Mouse (Mus musculus) kidney, postnatal 36 days (tissue): ENCODE results near the gene Dgki.

Experiments used
- DNase-seq, 2 experiments: peaks; one replicate each; pipeline ENCODE4 v3.0.0; 2021 to 2022; ENCODE audit warnings: mixed read lengths in 2 of 2

Gene Dgki

GRCm38 (mm10) chr6:37299562-37300390 is at the start of gene Dgki:
Gene Dgki, minus strand, starts transcription at chr6:37300184.
- DNase-seq = peak in 1 of 2 experiments; percentile 34

GRCm38 (mm10) chr6:37347606-37348005 is 47.6 kb upstream of the Dgki start:
- DNase-seq = no peak

- no peak for DNase-seq
These were observed 38.1 kb upstream of the Dgki start for GRCm38 (mm10) chr6:37338055-37338454.

GRCm38 (mm10) chr6:37336831-37337260 is 36.9 kb upstream of the Dgki start:
- no peak for DNase-seq

GRCm38 (mm10) chr6:37336381-37336780 is 36.4 kb upstream of the Dgki start:
- DNase-seq = no peak

GRCm38 (mm10) chr6:37332846-37333245 is 32.9 kb upstream of the Dgki start:
- DNase-seq = no peak

- DNase-seq = peak in 1 of 2 experiments; percentile 39
These were observed 30.2 kb upstream of the Dgki start for GRCm38 (mm10) chr6:37329901-37330864.

GRCm38 (mm10) chr6:37329376-37329775 is 29.4 kb upstream of the Dgki start:
- DNase-seq = no peak

GRCm38 (mm10) chr6:37328671-37329070 is 28.7 kb upstream of the Dgki start:
- DNase-seq = no peak

GRCm38 (mm10) chr6:37327519-37327918 is 27.5 kb upstream of the Dgki start:
- no peak for DNase-seq

GRCm38 (mm10) chr6:37326603-37326955 is 26.6 kb upstream of the Dgki start:
- DNase-seq = peak; percentile 66 to 74

GRCm38 (mm10) chr6:37325906-37326602 is 26.1 kb upstream of the Dgki start:
- DNase-seq = no peak

- no peak for DNase-seq
These were observed 25.1 kb upstream of the Dgki start for GRCm38 (mm10) chr6:37325076-37325475.

GRCm38 (mm10) chr6:37322641-37323040 is 22.7 kb upstream of the Dgki start:
- DNase-seq = no peak

GRCm38 (mm10) chr6:37322088-37322487 is 22.1 kb upstream of the Dgki start:
- DNase-seq = no peak

- no peak for DNase-seq
These were observed 17.9 kb upstream of the Dgki start for GRCm38 (mm10) chr6:37317904-37318303.

- no peak for DNase-seq
These were observed 15.5 kb upstream of the Dgki start for GRCm38 (mm10) chr6:37315440-37315839.

GRCm38 (mm10) chr6:37310601-37311000 is 10.6 kb upstream of the Dgki start:
- no peak for DNase-seq

GRCm38 (mm10) chr6:37306616-37307015 is 6.6 kb upstream of the Dgki start:
- no peak for DNase-seq

GRCm38 (mm10) chr6:37300492-37300891 is 508 bp upstream of the Dgki start:
- DNase-seq = no peak

- DNase-seq = no peak
These were observed 1.0 kb downstream of the Dgki start for GRCm38 (mm10) chr6:37298982-37299381.

GRCm38 (mm10) chr6:37297744-37298482 is 2.1 kb downstream of the Dgki start:
- DNase-seq = no peak
